Mouse (Mus musculus) ES-E14 (cell line): ENCODE measurements at regions not wholly inside any gene's neighbourhood (a gene's known extent, or its start where the extent isn't known, plus 50 kb on each side); places are given as distances from the start of the nearest gene placed in this dataset.

ENCODE experiments used
- DNase-seq: peaks from one replicate; pipeline ENCODE4 v3.0.0-alpha.2; 2013; ENCODE audit warnings: low read depth, low spot score
- H3K27ac ChIP-seq: 2 replicates; pipeline ENCODE4 v1.5.1; 2012; ENCODE audit warnings: low read depth, mild to moderate bottlenecking, low read length, moderate library complexity, mixed read lengths; ENCODE audit not compliant: poor library complexity, insufficient read depth, severe bottlenecking
- H3K36me3 ChIP-seq: 2 replicates; pipeline ENCODE4 v1.6.1; 2012; ENCODE audit warnings: mild to moderate bottlenecking, low read length, moderate library complexity, mixed read lengths; ENCODE audit not compliant: control insufficient read depth, poor library complexity, insufficient read depth, severe bottlenecking
- H3K4me1 ChIP-seq, 2 experiments: fragments of 150-350 bp in 1 of 2; sonication (generic) in 1 of 2; 2 replicates each; pipeline ENCODE4 v1.6.1; 2012; ENCODE audit warnings: low read length in 2 of 2, mild to moderate bottlenecking in 1 of 2, mixed read lengths in 1 of 2; ENCODE audit not compliant: control insufficient read depth in 2 of 2, insufficient read depth in 2 of 2, poor library complexity in 1 of 2
- H3K4me3 ChIP-seq, 2 experiments: fragments of 150-350 bp in 1 of 2; sonication (generic) in 1 of 2; 2 replicates each; pipeline ENCODE4 v1.5.1; 2012; ENCODE audit warnings: low read length in 2 of 2, low read depth in 1 of 2, mild to moderate bottlenecking in 1 of 2, mixed read lengths in 1 of 2; ENCODE audit not compliant: insufficient read depth in 1 of 2, poor library complexity in 1 of 2, severe bottlenecking in 1 of 2
- H3K9ac ChIP-seq: 2 replicates; pipeline ENCODE4 v1.6.1; 2012; ENCODE audit warnings: low read depth, mild to moderate bottlenecking, low read length, mixed read lengths; ENCODE audit not compliant: poor library complexity, insufficient read depth, severe bottlenecking
- H3K9me3 ChIP-seq: fragments of 150-350 bp; sonication (generic); 2 replicates; pipeline ENCODE4 v1.6.1; 2012; ENCODE audit warnings: low read depth, mild to moderate bottlenecking, low read length; ENCODE audit not compliant: control insufficient read depth, insufficient read depth
- CHD2 ChIP-seq: IDR thresholded peaks from 2 replicates; pipeline ENCODE4 v1.6.1; 2014; ENCODE audit warnings: mild to moderate bottlenecking, low read depth, low read length, inconsistent platforms
- HCFC1 ChIP-seq: IDR thresholded peaks from 2 replicates; pipeline ENCODE4 v1.6.1; 2012; ENCODE audit warnings: low read length, inconsistent platforms, borderline replicate concordance; ENCODE audit not compliant: insufficient read depth
- MAFK ChIP-seq: IDR thresholded peaks from 2 replicates; pipeline ENCODE4 v1.6.1; 2014; ENCODE audit warnings: mild to moderate bottlenecking, low read depth, low read length, inconsistent platforms; ENCODE audit not compliant: insufficient read depth
- ZC3H11A ChIP-seq: IDR thresholded peaks from 2 replicates; pipeline ENCODE4 v1.6.1; 2012; ENCODE audit warnings: low read depth, mild to moderate bottlenecking, inconsistent platforms, low read length, borderline replicate concordance
- ZNF384 ChIP-seq: IDR thresholded peaks from 2 replicates; pipeline ENCODE4 v1.6.1; 2012; ENCODE audit warnings: low read depth, low read length, inconsistent platforms
- in situ Hi-C, 2 experiments: fragments of 600-800 bp; cut with MboI; formaldehyde crosslinking; loops; one replicate each; pipeline ENCODE4 v1.15.1; 2025; ENCODE audit warnings: low sequenced_read_pairs in 2 of 2, inconsistent platforms in 1 of 2; ENCODE audit not compliant: unreplicated experiment in 2 of 2

DNA sequence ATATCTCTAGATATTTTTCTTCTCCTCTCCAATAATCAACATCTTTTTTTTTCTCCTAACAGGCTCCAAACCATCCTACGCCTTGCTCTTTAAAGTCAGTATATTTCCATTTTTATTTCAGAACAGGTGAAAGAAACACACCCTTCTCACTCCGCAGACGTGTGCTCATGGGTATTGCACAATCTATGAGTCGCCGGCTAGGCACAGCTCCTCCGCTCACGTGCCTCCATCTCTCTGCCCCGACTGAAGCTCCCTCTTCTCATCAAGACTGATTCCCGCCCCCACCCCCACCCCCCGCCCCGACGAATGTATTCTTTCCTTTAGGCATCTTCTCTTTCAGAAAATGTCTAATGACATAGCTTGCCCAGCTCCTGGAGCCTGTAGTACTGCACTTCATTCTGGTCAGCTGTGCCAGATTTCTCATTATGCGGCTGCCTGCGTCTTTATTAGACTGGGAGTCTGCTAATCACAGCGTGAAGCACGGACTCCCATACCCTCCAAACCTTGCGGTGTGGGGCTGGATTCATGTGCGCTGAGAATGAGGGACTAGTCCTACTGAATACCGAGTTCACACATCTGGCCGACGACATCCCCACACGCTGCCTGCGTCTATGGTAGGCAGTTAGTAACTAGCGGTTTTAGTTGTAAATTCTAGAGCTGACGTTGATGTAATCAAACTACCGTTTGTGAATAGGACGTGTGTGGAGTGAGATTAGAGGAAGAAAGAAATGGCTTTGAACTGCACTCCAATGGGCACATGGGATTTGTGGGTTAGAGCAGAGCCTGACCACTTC lies 327.9 kb downstream of the Adamts20 start:
- no peak overlapping the region for H3K9ac ChIP-seq
- H3K4me1 ChIP-seq = no peaks in the 10 kb centered on the region
- DNase-seq = no peak
- TF ChIP-seq MAFK = no peak
- no peak for TF ChIP-seq HCFC1
- no peak for TF ChIP-seq CHD2
- TF ChIP-seq ZNF384 = no peak
- no peak for TF ChIP-seq ZC3H11A
- H3K36me3 ChIP-seq = no peaks in the 10 kb centered on the region
- H3K9me3 ChIP-seq = no peaks in the 10 kb centered on the region
- in situ Hi-C loops = no loop called here
- no peak overlapping the region for H3K4me3 ChIP-seq
- H3K27ac ChIP-seq = no peak overlapping the region

DNA sequence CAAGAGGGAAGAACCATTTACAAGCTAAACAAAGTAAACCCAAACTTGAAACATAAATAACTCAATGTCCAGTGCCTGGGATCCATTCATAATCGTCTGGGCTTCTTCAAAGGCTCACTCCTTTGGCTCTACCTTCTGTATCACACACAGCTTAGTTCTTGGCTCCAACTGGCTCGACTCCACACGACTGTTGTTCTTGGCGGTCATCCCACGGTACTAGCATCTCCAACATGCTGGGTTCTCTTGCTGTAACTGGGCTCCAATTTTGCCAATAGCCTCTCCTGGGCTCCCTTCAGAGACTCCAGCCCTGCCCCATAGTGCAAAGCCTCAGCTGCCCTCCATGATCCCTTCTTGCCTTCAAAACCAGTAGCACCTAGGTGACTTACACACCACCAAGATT lies 352.4 kb downstream of the Adamts20 start:
- no peak overlapping the region for H3K27ac ChIP-seq
- no peaks in the 10 kb centered on the region for H3K36me3 ChIP-seq
- H3K9me3 ChIP-seq = no peaks in the 10 kb centered on the region
- H3K4me1 ChIP-seq = no peaks in the 10 kb centered on the region
- no peak for DNase-seq
- in situ Hi-C loops = no loop called here
- TF ChIP-seq ZNF384 = no peak
- no peak for TF ChIP-seq ZC3H11A
- no peak for TF ChIP-seq MAFK
- no peak for TF ChIP-seq CHD2
- TF ChIP-seq HCFC1 = no peak
- no peak overlapping the region for H3K4me3 ChIP-seq
- H3K9ac ChIP-seq = no peak overlapping the region

DNA sequence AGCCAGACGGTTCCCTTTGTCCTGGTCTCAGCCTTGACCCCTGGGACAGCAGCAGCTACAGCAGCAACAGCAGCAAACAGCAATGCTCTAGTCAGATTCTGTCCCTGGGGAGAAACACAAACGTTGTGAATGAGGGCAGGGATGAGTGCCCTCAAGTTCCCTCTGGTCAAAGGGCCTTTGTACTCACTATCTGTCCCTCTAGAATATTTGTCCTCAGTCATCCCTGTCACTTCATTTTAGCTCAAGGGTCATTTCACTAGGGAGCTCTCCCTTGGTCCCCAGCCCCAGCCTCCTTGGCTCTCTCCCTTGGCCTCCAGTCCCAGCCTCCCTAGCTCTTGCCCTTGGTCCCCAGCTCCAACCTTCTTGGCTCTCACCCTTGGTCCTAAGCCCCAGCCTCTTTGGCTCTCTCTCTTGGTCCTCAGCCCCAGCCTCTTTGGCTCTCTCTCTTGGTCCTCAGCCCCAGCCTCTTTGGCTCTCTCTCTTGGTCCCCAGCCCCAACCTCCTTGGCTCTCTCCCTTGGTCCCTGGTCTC lies 358.0 kb downstream of the Adamts20 start:
- in situ Hi-C loops = no loop called here
- Histone ChIP-seq H3K4me1 (no peaks in the 10 kb centered on the region), H3K27ac (no peak overlapping the region), H3K4me3 (no peak overlapping the region), H3K9ac (no peak overlapping the region), H3K9me3 (no peaks in the 10 kb centered on the region), H3K36me3 (no peaks in the 10 kb centered on the region)
- no peak for DNase-seq
- TF ChIP-seq ZC3H11A (no peak), CHD2 (no peak), HCFC1 (no peak), MAFK (no peak), ZNF384 (no peak)

- Histone ChIP-seq H3K9me3 (no peaks in the 10 kb centered on the region), H3K4me1 (no peaks in the 10 kb centered on the region), H3K36me3 (no peaks in the 10 kb centered on the region), H3K27ac (no peak overlapping the region), H3K9ac (no peak overlapping the region), H3K4me3 (no peak overlapping the region)
- DNase-seq = no peak
- in situ Hi-C loops = no loop called here
- TF ChIP-seq HCFC1 (no peak), CHD2 (no peak), MAFK (no peak), ZC3H11A (no peak), ZNF384 (no peak)
Observed at GRCm38 (mm10) chr15:94090644-94091043, 374.6 kb downstream of the Adamts20 start.
